In the genomic region with DNA sequence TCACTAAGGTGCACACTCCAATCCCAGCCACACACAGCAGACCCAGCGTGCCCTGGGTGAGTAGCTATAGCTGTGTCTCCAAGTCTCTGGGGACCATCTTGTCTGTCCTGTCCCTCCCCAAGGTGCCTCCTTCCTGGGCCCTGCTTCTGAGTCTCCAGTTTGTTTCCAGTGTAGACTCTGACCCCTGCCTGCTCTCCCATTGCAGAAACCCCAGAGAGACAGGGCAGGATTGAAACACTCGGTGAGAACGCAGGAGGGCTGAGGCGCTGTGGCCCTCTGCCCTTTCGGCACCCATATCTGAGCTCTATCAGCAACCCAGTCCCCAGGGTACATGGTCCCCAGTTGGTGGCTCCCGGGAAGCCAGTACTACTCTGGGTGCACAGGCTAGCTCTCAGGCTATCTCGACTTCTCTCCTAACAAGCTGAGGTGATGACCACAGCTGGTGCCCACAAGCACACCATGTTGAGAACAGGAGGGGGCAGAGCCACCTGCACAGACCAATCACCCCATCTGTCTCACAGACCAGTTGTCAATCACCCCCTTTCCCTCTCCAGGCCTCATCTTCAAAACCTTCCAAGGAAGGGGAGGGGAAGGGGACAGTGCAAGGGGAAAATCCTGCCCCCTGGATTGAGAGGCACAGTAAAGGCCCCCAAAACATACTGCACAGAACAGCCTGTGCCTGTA, we compare ENCODE assay signal across 16 mouse cellular contexts. TPM values are rescaled to one million over a fixed set of nuclear protein-coding genes. Genes with fewer than 3 reads are reported as not detected.
DNase-seq lines count a peak whose midpoint lies in the region; ATAC-seq and TF ChIP-seq lines count a peak whose summit lies in the region.
"Had no signal": no experiment of that assay in that cellular context is flagged by ENCODE, and none has a peak within 500 bp of the region (broad histone marks: within the 10 kb centered on the region; RNA-seq: fewer than 3 reads in every experiment).

No protein-coding gene starts in this region.

- no peak overlapping the region for H3K27ac ChIP-seq in heart, embryonic 10.5 days
- no peak overlapping the region; the same call in 1 of the 2 replicates for H3K27ac ChIP-seq in liver, embryonic 15.5 days (replicated peaks)
- H3K27ac ChIP-seq in intestine, postnatal 0 days (ENCODE audit: low read depth, low read length) = peak overlapping the region; percentile 92
- H3K27ac ChIP-seq: embryonic facial prominence, embryonic 15.5 days; hindbrain, embryonic 13.5 days; neural tube, embryonic 13.5 days had no signal

- H3K9ac ChIP-seq in liver, embryonic 15.5 days = no peak overlapping the region
- 0 out of 2 replicates have a peak overlapping the region, but pooled peaks have one; percentile 37 for H3K9ac ChIP-seq in intestine, postnatal 0 days (ENCODE audit: low read depth, low read length)
- H3K9ac ChIP-seq: embryonic facial prominence, embryonic 15.5 days; hindbrain, embryonic 13.5 days; neural tube, embryonic 13.5 days had no signal

- H3K36me3 ChIP-seq in heart, embryonic 10.5 days = no peaks in the 10 kb centered on the region
- no peaks in the 10 kb centered on the region for H3K36me3 ChIP-seq in liver, embryonic 15.5 days (replicated peaks)
- peaks cover 18% of the 10 kb centered on the region for H3K36me3 ChIP-seq in intestine, postnatal 0 days (ENCODE audit: control insufficient read depth, insufficient read depth)
- H3K36me3 ChIP-seq: embryonic facial prominence, embryonic 15.5 days; heart, embryonic 13.5 days; hindbrain, embryonic 13.5 days; neural tube, embryonic 13.5 days had no signal

- TF ChIP-seq CTCF in intestine, postnatal 0 days (IDR thresholded peaks at IDR 0.05; ENCODE audit: low read depth) = no peak

- H3K27me3 ChIP-seq in heart, embryonic 10.5 days (ENCODE audit: insufficient read depth, poor library complexity, severe bottlenecking) = 0 out of 2 replicates have a peak, but pooled peaks cover 6% of the 10 kb centered on the region
- H3K27me3 ChIP-seq in liver, embryonic 15.5 days = no peaks in the 10 kb centered on the region
- no peaks in the 10 kb centered on the region for H3K27me3 ChIP-seq in intestine, postnatal 0 days (replicated peaks; ENCODE audit: control insufficient read depth, insufficient read depth, low read length)
- H3K27me3 ChIP-seq: embryonic facial prominence, embryonic 15.5 days; heart, embryonic 13.5 days; neural tube, embryonic 13.5 days had no signal

- peaks cover 32% of the 10 kb centered on the region for H3K4me1 ChIP-seq in heart, embryonic 10.5 days
- H3K4me1 ChIP-seq in liver, embryonic 15.5 days (replicated peaks) = peaks cover 33% of the 10 kb centered on the region
- H3K4me1 ChIP-seq in intestine, postnatal 0 days (replicated peaks; ENCODE audit: control insufficient read depth, insufficient read depth, low read length) = peaks cover 10% of the 10 kb centered on the region

- DNase-seq in heart, embryonic 10.5 days (ENCODE audit: low spot score) = no peak
- no peak for DNase-seq in heart, postnatal 10 days
- DNase-seq in liver (no peak), A20 (ENCODE audit: low read depth, low spot score) (peak; percentile 51)
- DNase-seq in retina, postnatal 1 day = no peak
- DNase-seq in layer of hippocampus, adult 18-20 months (ENCODE audit: low spot score in 2 of 2) = no peak
- DNase-seq: adrenal gland, adult 2 months; cerebellum, adult 2 months; lung, postnatal 10 days had no signal

- H3K4me3 ChIP-seq in heart, embryonic 10.5 days = 0 out of 2 replicates have a peak overlapping the region, but pooled peaks have one; percentile 12
- no peak overlapping the region for H3K4me3 ChIP-seq in liver, embryonic 15.5 days (replicated peaks)
- H3K4me3 ChIP-seq in intestine, postnatal 0 days (ENCODE audit: low read depth, low read length) = no peak overlapping the region
- H3K4me3 ChIP-seq: embryonic facial prominence, embryonic 15.5 days; heart, embryonic 13.5 days; hindbrain, embryonic 13.5 days; neural tube, embryonic 13.5 days had no signal

- 77% methylated on average over 7 of the region's 7 CpGs for WGBS in heart, embryonic 10.5 days
- WGBS in liver, embryonic 15.5 days (ENCODE audit: insufficient replicate concordance) = 59% methylated on average over 7 of the region's 7 CpGs
- 58% methylated on average over 7 of the region's 7 CpGs for WGBS in intestine, postnatal 0 days

- ATAC-seq in liver, embryonic 15.5 days (ENCODE audit: insufficient read depth) = no peak
- no peak for ATAC-seq in intestine, postnatal 0 days
- ATAC-seq: forebrain, embryonic 14.5 days had no signal

- no peaks in the 10 kb centered on the region for H3K9me3 ChIP-seq in heart, embryonic 10.5 days
- no peaks in the 10 kb centered on the region for H3K9me3 ChIP-seq in liver, embryonic 15.5 days (replicated peaks)
- no peaks in the 10 kb centered on the region for H3K9me3 ChIP-seq in intestine, postnatal 0 days (ENCODE audit: control insufficient read depth)
- H3K9me3 ChIP-seq: embryonic facial prominence, embryonic 15.5 days; heart, embryonic 13.5 days; hindbrain, embryonic 13.5 days; neural tube, embryonic 13.5 days had no signal

- intact Hi-C loops in heart, postnatal 10 days (cut with DNase I) = no loop called here

- H3K4me2 ChIP-seq in liver, embryonic 15.5 days = peak overlapping the region; percentile 13; the same call in 1 of the 2 replicates
- peak overlapping the region; percentile 55 for H3K4me2 ChIP-seq in intestine, postnatal 0 days (replicated peaks; ENCODE audit: low read depth)
- H3K4me2 ChIP-seq: embryonic facial prominence, embryonic 15.5 days; heart, embryonic 13.5 days; hindbrain, embryonic 13.5 days; neural tube, embryonic 13.5 days had no signal

RNA-seq across cellular contexts. Expression of a gene that starts 17.9 kb away (rescaled TPM):
- polyA plus RNA-seq in heart, embryonic 10.5 days (2016; fragmentation: Nextera tagmentation; extraction: Ambion mirVana) = 5.7 and 6.0 TPM in 2 replicates
- total RNA-seq in heart, postnatal 10 days (2021) = 10 to 100 TPM; 28.6 to 34.3 TPM
- 2.7 and 3.0 TPM in 2 replicates for polyA plus RNA-seq in liver, embryonic 15.5 days (2015; fragmentation: Nextera tagmentation; extraction: Ambion mirVana)
- polyA plus RNA-seq in intestine, postnatal 0 days (2015; fragmentation: Nextera tagmentation; extraction: Ambion mirVana) = 16.9 and 18.7 TPM in 2 replicates
- 10 to 100 TPM; 10.5 to 12.1 TPM for total RNA-seq in layer of hippocampus, adult 18-20 months (2021)
